Mouse (Mus musculus): ENCODE results near the gene Htr1f.
"Not testable (repeated sequence)": the region's sequence is repeated elsewhere in the genome, so short reads cannot be mapped to it uniquely, and the experiment has no call there.

Gene Htr1f

GRCm38 (mm10) chr16:65105184-65105931 is at the start of gene Htr1f:
Gene Htr1f, minus strand, starts transcription at chr16:65105854.
- no peak for DNase-seq (ENCODE audit: low spot score in 2 of 2)

GRCm38 (mm10) chr16:65139771-65140170 is 34.1 kb upstream of the Htr1f start:
- DNase-seq (ENCODE audit: low spot score in 2 of 2) = no peak

- no peak for DNase-seq (ENCODE audit: low spot score in 2 of 2)
These were observed 23.7 kb upstream of the Htr1f start for GRCm38 (mm10) chr16:65129391-65129790.

- no peak for DNase-seq (ENCODE audit: low spot score in 2 of 2)
These were observed 22.2 kb upstream of the Htr1f start for GRCm38 (mm10) chr16:65127846-65128245.

GRCm38 (mm10) chr16:65112221-65112620 is 6.6 kb upstream of the Htr1f start:
- DNase-seq (ENCODE audit: low spot score in 2 of 2) = no peak

GRCm38 (mm10) chr16:65093552-65093951 is 12.1 kb downstream of the Htr1f start:
- no peak for DNase-seq (ENCODE audit: low spot score in 2 of 2)

GRCm38 (mm10) chr16:65083475-65083874 is 22.2 kb downstream of the Htr1f start:
- no peak for DNase-seq (ENCODE audit: low spot score in 2 of 2)

GRCm38 (mm10) chr16:65069867-65070266 is 35.8 kb downstream of the Htr1f start:
- DNase-seq (ENCODE audit: low spot score in 2 of 2) = no peak

- DNase-seq (ENCODE audit: low spot score in 2 of 2) = no peak
These were observed 39.4 kb downstream of the Htr1f start for GRCm38 (mm10) chr16:65066264-65066663.

- not testable (repeated sequence) for DNase-seq (ENCODE audit: low spot score in 2 of 2)
These were observed 67.8 kb downstream of the Htr1f start for GRCm38 (mm10) chr16:65037660-65038425.

- DNase-seq (ENCODE audit: low spot score in 2 of 2) = peak in 1 of 2 experiments; percentile 26
These were observed 76.0 kb downstream of the Htr1f start for GRCm38 (mm10) chr16:65029675-65030074.

GRCm38 (mm10) chr16:65022364-65022763 is 83.3 kb downstream of the Htr1f start:
- DNase-seq (ENCODE audit: low spot score in 2 of 2) = peak in 1 of 2 experiments; percentile 4

GRCm38 (mm10) chr16:65018710-65019109 is 86.9 kb downstream of the Htr1f start:
- DNase-seq (ENCODE audit: low spot score in 2 of 2) = no peak

GRCm38 (mm10) chr16:65018134-65018533 is 87.5 kb downstream of the Htr1f start:
- DNase-seq (ENCODE audit: low spot score in 2 of 2) = no peak

GRCm38 (mm10) chr16:65017566-65017965 is 88.1 kb downstream of the Htr1f start:
- DNase-seq (ENCODE audit: low spot score in 2 of 2) = no peak

GRCm38 (mm10) chr16:65015241-65015640 is 90.4 kb downstream of the Htr1f start:
- no peak for DNase-seq (ENCODE audit: low spot score in 2 of 2)

GRCm38 (mm10) chr16:65001993-65002821 is 103.4 kb downstream of the Htr1f start:
- no peak for DNase-seq (ENCODE audit: low spot score in 2 of 2)

GRCm38 (mm10) chr16:64989279-64989800 is 116.3 kb downstream of the Htr1f start:
- no peak for DNase-seq (ENCODE audit: low spot score in 2 of 2)

GRCm38 (mm10) chr16:64987564-64987963 is 118.1 kb downstream of the Htr1f start:
- no peak for DNase-seq (ENCODE audit: low spot score in 2 of 2)

- DNase-seq (ENCODE audit: low spot score in 2 of 2) = no peak
These were observed 118.6 kb downstream of the Htr1f start for GRCm38 (mm10) chr16:64987049-64987448.

GRCm38 (mm10) chr16:64974636-64975035 is 131.0 kb downstream of the Htr1f start:
- no peak for DNase-seq (ENCODE audit: low spot score in 2 of 2)
